Mouse (Mus musculus) MEL (cell line): Measurements from ENCODE around the gene Egfem1. TPM values are rescaled to one million over a fixed set of nuclear protein-coding genes. Genes with fewer than 3 reads are reported as not detected.

Source experiments
- DNase-seq: peaks from one replicate; pipeline ENCODE4 v3.0.0; 2011; ENCODE audit warnings: low read depth, low spot score
- H3K27ac ChIP-seq: 2 replicates; pipeline ENCODE4 v1.5.1; 2012; ENCODE audit warnings: low read depth, mild to moderate bottlenecking, control low read depth, low read length, moderate library complexity; ENCODE audit not compliant: control insufficient read depth
- H3K27me3 ChIP-seq, 2 experiments: fragments of 150-350 bp in 1 of 2; sonication (generic) in 1 of 2; 2 replicates each; pipeline ENCODE4 v1.6.1; 2012; ENCODE audit warnings: low read length in 2 of 2, mild to moderate bottlenecking in 2 of 2, improper control_type of control experiment in 1 of 2, moderate library complexity in 1 of 2; ENCODE audit not compliant: insufficient read depth in 2 of 2, control insufficient read depth in 1 of 2
- H3K36me3 ChIP-seq, 2 experiments: 2 replicates each; pipeline ENCODE4 v1.6.1; 2012 to 2014; ENCODE audit warnings: low read length in 2 of 2, improper control_type of control experiment in 1 of 2, inconsistent platforms in 1 of 2, mild to moderate bottlenecking in 1 of 2; ENCODE audit not compliant: insufficient read depth in 2 of 2, control insufficient read depth in 1 of 2
- H3K4me1 ChIP-seq, 2 experiments: fragments of 150-350 bp in 1 of 2; sonication (generic) in 1 of 2; 2 replicates each; pipeline ENCODE4 v1.6.1; 2012; ENCODE audit warnings: low read length in 2 of 2, improper control_type of control experiment in 1 of 2, mild to moderate bottlenecking in 1 of 2; ENCODE audit not compliant: insufficient read depth in 2 of 2, control insufficient read depth in 1 of 2
- H3K4me3 ChIP-seq, 2 experiments: fragments of 150-350 bp in 1 of 2; sonication (generic) in 1 of 2; 2 replicates each; pipeline ENCODE4 v1.5.1; 2012; ENCODE audit warnings: low read depth in 2 of 2, low read length in 2 of 2, mild to moderate bottlenecking in 2 of 2, moderate library complexity in 2 of 2, control low read depth in 1 of 2, improper control_type of control experiment in 1 of 2; ENCODE audit not compliant: control insufficient read depth in 1 of 2, insufficient read depth in 1 of 2
- H3K79me2 ChIP-seq: 2 replicates; pipeline ENCODE4 v1.6.1; 2012; ENCODE audit warnings: mild to moderate bottlenecking, low read length, moderate library complexity; ENCODE audit not compliant: control insufficient read depth, poor library complexity, insufficient read depth
- H3K9ac ChIP-seq: 2 replicates; pipeline ENCODE4 v1.6.1; 2012; ENCODE audit warnings: low read depth, mild to moderate bottlenecking, control low read depth, low read length, moderate library complexity; ENCODE audit not compliant: control insufficient read depth, poor library complexity, severe bottlenecking
- H3K9me3 ChIP-seq: fragments of 150-350 bp; sonication (generic); replicated peaks from 2 replicates; pipeline ENCODE4 v1.6.1; 2012; ENCODE audit warnings: mild to moderate bottlenecking, low read length, improper control_type of control experiment, moderate library complexity; ENCODE audit not compliant: insufficient read depth
- BHLHE40 ChIP-seq: IDR thresholded peaks from 2 replicates; pipeline ENCODE4 v1.6.1; 2012; ENCODE audit warnings: low read depth, mild to moderate bottlenecking, inconsistent platforms, low read length, improper control_type of control experiment, borderline replicate concordance
- CHD2 ChIP-seq: IDR thresholded peaks from 2 replicates; pipeline ENCODE4 v1.6.1; 2011; ENCODE audit warnings: low read length, improper control_type of control experiment
- CTCF ChIP-seq, 3 experiments: IDR thresholded peaks in 2 of 3; conservative IDR thresholded peaks in 1 of 3; 2 replicates each; pipeline ENCODE4 v1.5.1; 2011 to 2012; ENCODE audit warnings: low read length in 3 of 3, low read depth in 2 of 3, mild to moderate bottlenecking in 2 of 3, improper control_type of control experiment in 1 of 3, inconsistent platforms in 1 of 3, mixed read lengths in 1 of 3, moderate library complexity in 1 of 3; ENCODE audit not compliant: control insufficient read depth in 1 of 3, insufficient read depth in 1 of 3, poor library complexity in 1 of 3, severe bottlenecking in 1 of 3
- E2F4 ChIP-seq: IDR thresholded peaks from 2 replicates; pipeline ENCODE4 v1.6.1; 2011; ENCODE audit warnings: low read depth, low read length, improper control_type of control experiment, borderline replicate concordance
- EP300 ChIP-seq, 2 experiments: IDR thresholded peaks; 2 replicates each; pipeline ENCODE4 v1.6.1; 2011; ENCODE audit warnings: improper control_type of control experiment in 2 of 2, low read length in 2 of 2, low read depth in 1 of 2, mild to moderate bottlenecking in 1 of 2
- GABPA ChIP-seq: IDR thresholded peaks from 2 replicates; pipeline ENCODE4 v1.6.1; 2012; ENCODE audit warnings: low read depth, mild to moderate bottlenecking, inconsistent platforms, low read length, improper control_type of control experiment, moderate library complexity
- HCFC1 ChIP-seq: IDR thresholded peaks from 2 replicates; pipeline ENCODE4 v1.6.1; 2012; ENCODE audit warnings: low read depth, mild to moderate bottlenecking, inconsistent platforms, low read length, improper control_type of control experiment, moderate library complexity
- JUND ChIP-seq: IDR thresholded peaks from 2 replicates; pipeline ENCODE4 v1.6.1; 2011; ENCODE audit warnings: low read depth, mild to moderate bottlenecking, improper control_type of control experiment, low read length
- MAFK ChIP-seq: IDR thresholded peaks from 2 replicates; pipeline ENCODE4 v1.6.1; 2011; ENCODE audit warnings: low read depth, mild to moderate bottlenecking, low read length, improper control_type of control experiment, borderline replicate concordance
- MAX ChIP-seq: IDR thresholded peaks from 2 replicates; pipeline ENCODE4 v1.6.1; 2011; ENCODE audit warnings: low read length, improper control_type of control experiment
- MAZ ChIP-seq: IDR thresholded peaks from 2 replicates; pipeline ENCODE4 v1.6.1; 2012; ENCODE audit warnings: low read depth, mild to moderate bottlenecking, inconsistent platforms, low read length, improper control_type of control experiment
- MXI1 ChIP-seq: IDR thresholded peaks from 2 replicates; pipeline ENCODE4 v1.6.1; 2011; ENCODE audit warnings: mild to moderate bottlenecking, low read depth, low read length, improper control_type of control experiment
- MYB ChIP-seq: IDR thresholded peaks from 2 replicates; pipeline ENCODE4 v1.6.1; 2011; ENCODE audit warnings: mild to moderate bottlenecking, low read depth, low read length, improper control_type of control experiment
- MYC ChIP-seq: IDR thresholded peaks from 2 replicates; pipeline ENCODE4 v1.6.1; 2011; ENCODE audit warnings: low read depth, mild to moderate bottlenecking, low read length, improper control_type of control experiment, moderate library complexity
- NELFE ChIP-seq: IDR thresholded peaks from 2 replicates; pipeline ENCODE4 v1.6.1; 2011; ENCODE audit warnings: low read depth, low read length, improper control_type of control experiment
- NRF1 ChIP-seq: IDR thresholded peaks from 2 replicates; pipeline ENCODE4 v1.6.1; 2014; ENCODE audit warnings: low read depth, mild to moderate bottlenecking, inconsistent platforms, low read length, improper control_type of control experiment, moderate library complexity; ENCODE audit not compliant: poor library complexity, insufficient read depth, severe bottlenecking
- POLR2A ChIP-seq, 2 experiments: IDR thresholded peaks; 2 replicates each; pipeline ENCODE4 v1.6.1; 2011 to 2012; ENCODE audit warnings: low read length in 2 of 2, mild to moderate bottlenecking in 2 of 2, control low read depth in 1 of 2, improper control_type of control experiment in 1 of 2, low read depth in 1 of 2, moderate library complexity in 1 of 2; ENCODE audit not compliant: control insufficient read depth in 1 of 2, insufficient read depth in 1 of 2, poor library complexity in 1 of 2
- POLR2AphosphoS2 ChIP-seq: IDR thresholded peaks from 2 replicates; pipeline ENCODE4 v1.6.1; 2011; ENCODE audit warnings: low read length, improper control_type of control experiment
- POLR2AphosphoS5 ChIP-seq: IDR thresholded peaks from 2 replicates; pipeline ENCODE4 v1.6.1; 2012; ENCODE audit warnings: low read depth, borderline replicate concordance, mild to moderate bottlenecking, inconsistent platforms, low read length, moderate library complexity, mixed read lengths
- RAD21 ChIP-seq: IDR thresholded peaks from 2 replicates; pipeline ENCODE4 v1.6.1; 2011; ENCODE audit warnings: mild to moderate bottlenecking, low read depth, low read length, improper control_type of control experiment
- RCOR1 ChIP-seq: IDR thresholded peaks from 2 replicates; pipeline ENCODE4 v1.6.1; 2012; ENCODE audit warnings: low read depth, mild to moderate bottlenecking, inconsistent platforms, low read length, improper control_type of control experiment
- SIN3A ChIP-seq: IDR thresholded peaks from 2 replicates; pipeline ENCODE4 v1.6.1; 2012; ENCODE audit warnings: low read length, improper control_type of control experiment, inconsistent platforms
- SMC3 ChIP-seq: IDR thresholded peaks from 2 replicates; pipeline ENCODE4 v1.6.1; 2011; ENCODE audit warnings: low read depth, low read length, improper control_type of control experiment
- TAL1 ChIP-seq: IDR thresholded peaks from 2 replicates; pipeline ENCODE4 v1.6.1; 2012; ENCODE audit warnings: mild to moderate bottlenecking, inconsistent platforms, low read length, moderate library complexity, mixed read lengths
- TBP ChIP-seq: IDR thresholded peaks from 2 replicates; pipeline ENCODE4 v1.8.0; 2011; ENCODE audit warnings: low read depth, low read length, improper control_type of control experiment
- TCF12 ChIP-seq: IDR thresholded peaks from 2 replicates; pipeline ENCODE4 v1.6.1; 2014; ENCODE audit warnings: low read depth, mild to moderate bottlenecking, inconsistent platforms, low read length, improper control_type of control experiment, moderate library complexity
- UBTF ChIP-seq: IDR thresholded peaks from 2 replicates; pipeline ENCODE4 v1.6.1; 2012; ENCODE audit warnings: low read depth, mild to moderate bottlenecking, inconsistent platforms, low read length, improper control_type of control experiment, moderate library complexity, borderline replicate concordance; ENCODE audit not compliant: insufficient read depth
- USF1 ChIP-seq: IDR thresholded peaks from 2 replicates; pipeline ENCODE4 v1.6.1; 2014; ENCODE audit warnings: low read depth, mild to moderate bottlenecking, inconsistent platforms, low read length, improper control_type of control experiment, moderate library complexity
- USF2 ChIP-seq, 2 experiments: IDR thresholded peaks; 2 replicates each; pipeline ENCODE4 v1.6.1; 2011 to 2012; ENCODE audit warnings: improper control_type of control experiment in 2 of 2, low read length in 2 of 2, borderline replicate concordance in 1 of 2, inconsistent platforms in 1 of 2, low read depth in 1 of 2, mild to moderate bottlenecking in 1 of 2; ENCODE audit not compliant: insufficient read depth in 1 of 2
- ZC3H11A ChIP-seq: IDR thresholded peaks from 2 replicates; pipeline ENCODE4 v1.6.1; 2012; ENCODE audit warnings: low read depth, mild to moderate bottlenecking, inconsistent platforms, low read length, improper control_type of control experiment
- ZKSCAN1 ChIP-seq: IDR thresholded peaks from 2 replicates; pipeline ENCODE4 v1.6.1; 2012; ENCODE audit warnings: low read depth, mild to moderate bottlenecking, inconsistent platforms, low read length, improper control_type of control experiment, moderate library complexity
- ZMIZ1 ChIP-seq: IDR thresholded peaks from 2 replicates; pipeline ENCODE4 v1.6.1; 2012; ENCODE audit warnings: low read depth, mild to moderate bottlenecking, inconsistent platforms, low read length, improper control_type of control experiment, moderate library complexity
- ZNF384 ChIP-seq: IDR thresholded peaks from 2 replicates; pipeline ENCODE4 v1.6.1; 2012; ENCODE audit warnings: low read depth, mild to moderate bottlenecking, inconsistent platforms, low read length, improper control_type of control experiment
- polyA plus RNA-seq, 2 experiments: library from polyadenylated mRNA; stranded (reverse) in 1 of 2; unstranded in 1 of 2; fragments of >175 nt in 1 of 2; fragments of >200 nt in 1 of 2; gene quantifications; 2 replicates each; pipeline versions ENCODE4 v1.2.1 to v1.2.4; 2012; ENCODE audit warnings: low replicate concordance in 2 of 2, low read depth in 1 of 2; ENCODE audit not compliant: insufficient read length in 2 of 2, insufficient read depth in 1 of 2, missing spikeins in 1 of 2
- total RNA-seq: library from RNA; depleted of rRNA; stranded (reverse); fragments of 300-350 nt; gene quantifications from 2 replicates; pipeline ENCODE4 v1.2.3, GENCODE M21; 2012

Egfem1 gene
- total and polyA plus RNA-seq, 3 experiments = not detected

DNA sequence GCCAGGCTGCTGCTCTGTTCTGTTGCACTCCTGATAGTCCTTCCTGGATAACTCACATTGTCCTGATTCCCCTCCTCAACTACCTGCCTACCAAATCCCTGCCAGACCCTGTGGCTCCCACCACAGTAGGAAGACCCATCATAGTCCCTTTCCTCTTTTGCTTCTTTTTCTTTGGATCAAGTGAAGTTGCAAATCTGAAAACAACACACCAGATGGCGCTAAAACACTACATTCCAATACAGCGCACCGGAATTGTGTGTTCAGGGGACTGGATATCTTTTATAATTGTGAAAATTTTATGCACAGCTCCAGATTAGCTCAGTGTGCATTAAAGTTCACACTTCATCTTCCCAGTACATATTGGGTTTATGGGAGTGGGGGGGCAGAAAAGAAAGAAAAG is 45.7 kb upstream of the Egfem1 start:
- no peak overlapping the region for H3K27ac ChIP-seq
- H3K4me1 ChIP-seq = no peaks in the 10 kb centered on the region
- no peaks in the 10 kb centered on the region for H3K36me3 ChIP-seq
- H3K4me3 ChIP-seq = no peak overlapping the region
- no peaks in the 10 kb centered on the region for H3K79me2 ChIP-seq
- peak; percentile 20 for DNase-seq
- H3K27me3 ChIP-seq = no peaks in the 10 kb centered on the region
- TF ChIP-seq GABPA (no peak), SIN3A (no peak), ZC3H11A (peak; percentile 34; the same call in 1 of the 2 replicates), MAX (no peak), ZMIZ1 (no peak), TAL1 (no peak), MYC (no peak), TBP (no peak), JUND (no peak), EP300 (IDR thresholded peaks at IDR 0.05; ENCODE audit: low read depth in 1 of 2, low read length in 2 of 2) (no peak), USF2 (IDR thresholded peaks at IDR 0.05; ENCODE audit: borderline replicate concordance in 1 of 2, insufficient read depth in 1 of 2, low read depth in 1 of 2, low read length in 2 of 2) (no peak), UBTF (no peak), POLR2AphosphoS2 (no peak), BHLHE40 (no peak), NRF1 (no peak), RAD21 (peak; percentile 55), TCF12 (no peak), CHD2 (no peak), MYB (no peak), HCFC1 (no peak), SMC3 (peak; percentile 47), MXI1 (no peak), POLR2A (IDR thresholded peaks at IDR 0.05; ENCODE audit: control insufficient read depth in 1 of 2, insufficient read depth in 1 of 2, low read depth in 1 of 2, low read length in 2 of 2, poor library complexity in 1 of 2) (no peak), CTCF (IDR thresholded peaks at IDR 0.05 in 2 of 3, conservative IDR thresholded peaks at IDR 0.05 in 1 of 3; ENCODE audit: control insufficient read depth in 1 of 3, insufficient read depth in 1 of 3, low read depth in 2 of 3, low read length in 3 of 3, poor library complexity in 1 of 3, severe bottlenecking in 1 of 3) (peak; percentile 8 to 49 (median 23); a peak in 4 of 6 replicates), ZNF384 (no peak), NELFE (no peak), ZKSCAN1 (no peak), RCOR1 (no peak), USF1 (no peak), MAZ (no peak), MAFK (no peak), E2F4 (no peak), POLR2AphosphoS5 (no peak)
- H3K9me3 ChIP-seq = no peaks in the 10 kb centered on the region
- H3K9ac ChIP-seq = no peak overlapping the region
